Mouse (Mus musculus): Measurements from ENCODE around the gene Smcr8.
A peak's percentile ranks its signal among the peaks of the same experiment; 100 is the strongest.
"Not testable (repeated sequence)": the region's sequence is repeated elsewhere in the genome, so short reads cannot be mapped to it uniquely, and the experiment has no call there.

Smcr8 gene

DNA sequence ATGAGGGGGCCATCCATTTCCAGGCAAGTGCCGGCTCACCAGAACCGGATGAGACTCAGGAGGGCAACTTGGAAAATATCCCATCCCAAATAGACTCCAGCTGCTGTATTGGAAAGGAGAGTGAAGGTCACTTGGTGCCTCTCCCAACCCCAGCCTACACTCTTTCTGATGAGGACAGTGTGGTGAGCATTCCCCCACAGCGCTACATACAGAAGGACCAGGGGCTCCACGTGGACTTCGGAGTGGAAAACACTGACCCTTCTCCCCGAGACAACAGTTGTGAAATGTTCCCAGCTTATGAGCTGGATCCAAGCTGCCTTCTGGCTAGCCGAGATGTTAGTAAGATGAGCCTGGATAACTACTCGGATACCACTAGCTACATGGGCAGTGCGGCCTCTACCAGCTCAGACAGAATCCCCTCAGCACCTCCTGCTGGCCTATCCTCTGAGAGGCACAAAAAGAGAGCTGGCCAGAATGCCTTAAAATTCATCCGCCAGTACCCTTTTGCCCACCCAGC, 2.4 kb downstream of the Smcr8 start:
- DNase-seq (ENCODE audit: extremely low read depth, low read depth, low spot score): no peak

- DNase-seq (ENCODE audit: extremely low read depth, low read depth, low spot score): no peak
Observed at GRCm38 (mm10) chr11:60784179-60784922, 7.0 kb downstream of the Smcr8 start.

GRCm38 (mm10) chr11:60787595-60787994, 10.3 kb downstream of the Smcr8 start:
- DNase-seq (ENCODE audit: extremely low read depth, low read depth, low spot score): no peak

GRCm38 (mm10) chr11:60790472-60790871, 13.1 kb downstream of the Smcr8 start:
- DNase-seq (ENCODE audit: extremely low read depth, low read depth, low spot score): no peak

GRCm38 (mm10) chr11:60796342-60796741, 19.0 kb downstream of the Smcr8 start:
- no peak for DNase-seq (ENCODE audit: extremely low read depth, low read depth, low spot score)

DNA sequence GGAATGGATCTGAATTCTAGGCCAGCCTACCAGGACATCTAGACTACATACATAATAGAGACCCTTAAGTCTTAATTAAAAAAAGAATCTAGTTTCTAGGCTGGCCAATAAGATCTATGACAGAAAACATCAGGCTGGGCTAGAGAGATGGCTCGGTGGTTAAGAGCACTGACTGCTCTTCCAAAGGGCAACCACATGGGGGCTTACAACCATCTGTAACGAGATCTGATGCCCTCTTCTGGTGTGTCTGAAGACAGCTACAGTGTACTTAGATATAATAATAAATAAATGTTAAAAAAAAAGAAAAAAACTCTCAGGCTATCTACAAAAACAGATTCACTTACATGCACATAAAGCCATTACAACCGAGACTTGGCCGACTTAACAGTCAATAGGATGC, 22.7 kb downstream of the Smcr8 start:
- no peak for DNase-seq (ENCODE audit: extremely low read depth, low read depth, low spot score)

DNA sequence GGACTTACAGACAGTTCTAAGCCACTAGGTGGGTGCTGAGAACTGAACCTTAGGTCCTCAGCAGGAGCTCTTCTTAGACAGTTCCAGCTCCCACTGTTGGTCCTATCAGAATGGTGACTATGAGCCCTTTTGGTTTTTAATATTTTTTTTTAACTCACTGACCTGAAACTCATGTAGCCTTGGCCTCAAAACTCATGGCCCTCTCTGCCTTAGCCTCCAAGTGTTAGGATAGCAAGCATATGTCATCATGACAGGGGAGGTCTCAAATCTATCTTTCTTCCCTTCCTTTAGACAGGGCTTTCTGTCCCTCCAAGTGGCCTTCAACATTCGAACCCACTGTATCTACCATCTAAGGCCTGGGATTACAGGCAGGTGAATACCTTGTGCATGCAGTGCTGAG, 23.6 kb downstream of the Smcr8 start:
- no peak for DNase-seq (ENCODE audit: extremely low read depth, low read depth, low spot score)

- DNase-seq (ENCODE audit: extremely low read depth, low read depth, low spot score): no peak
Observed at GRCm38 (mm10) chr11:60808286-60809070, 31.2 kb downstream of the Smcr8 start.

GRCm38 (mm10) chr11:60809546-60809945, 32.2 kb downstream of the Smcr8 start:
- no peak for DNase-seq (ENCODE audit: extremely low read depth, low read depth, low spot score)

- peak; percentile 63 for DNase-seq (ENCODE audit: extremely low read depth, low read depth, low spot score)
Observed at GRCm38 (mm10) chr11:60810046-60810965, 33.0 kb downstream of the Smcr8 start.

DNA sequence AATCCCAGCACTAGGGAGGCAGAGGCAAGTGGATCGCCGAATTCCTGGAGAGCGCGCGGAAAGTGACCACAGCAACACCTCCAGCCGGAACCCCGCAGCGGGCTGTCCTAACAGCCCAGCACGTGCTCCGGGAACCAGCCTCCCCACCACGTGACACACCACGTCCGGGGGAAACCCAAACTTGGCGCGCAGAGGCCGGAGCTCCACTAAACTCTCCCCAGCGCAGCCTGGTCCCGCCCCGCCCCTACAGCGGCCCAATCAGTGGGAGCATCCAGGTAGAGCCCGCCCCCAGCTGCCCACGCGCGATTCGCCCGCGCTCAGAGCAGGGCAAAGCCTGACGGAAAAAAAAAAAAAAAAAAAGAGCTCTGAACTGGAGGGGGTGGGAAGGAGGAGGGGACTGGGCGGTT, 33.7 kb downstream of the Smcr8 start:
- DNase-seq (ENCODE audit: extremely low read depth, low read depth, low spot score): peak; percentile 58

GRCm38 (mm10) chr11:60811618-60812017, 34.3 kb downstream of the Smcr8 start, which contains the start of gene Shmt1:
Gene Shmt1 (minus strand): TSS chr11:60811718.
- not testable (repeated sequence) for DNase-seq (ENCODE audit: extremely low read depth, low read depth, low spot score)

DNA sequence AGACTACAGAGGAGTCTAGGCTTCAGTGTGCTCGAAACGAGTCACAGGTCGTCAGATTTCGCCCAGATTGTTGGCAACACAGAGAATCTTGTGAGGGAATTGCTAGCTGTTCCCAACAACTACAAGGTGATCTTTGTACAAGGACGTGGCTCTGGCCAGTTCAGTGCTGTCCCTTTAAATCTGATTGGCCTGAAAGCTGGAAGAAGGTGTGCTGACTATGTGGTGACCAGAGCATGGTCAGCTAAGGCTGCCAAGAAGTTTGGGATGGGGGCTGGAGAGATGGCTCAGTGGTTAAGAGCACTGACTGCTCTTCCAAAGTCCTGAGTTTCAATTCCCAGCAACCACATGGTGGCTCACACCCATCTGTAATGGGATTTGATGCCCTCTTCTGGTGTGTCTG, 39.1 kb downstream of the Smcr8 start:
- no peak for DNase-seq (ENCODE audit: extremely low read depth, low read depth, low spot score)

DNA sequence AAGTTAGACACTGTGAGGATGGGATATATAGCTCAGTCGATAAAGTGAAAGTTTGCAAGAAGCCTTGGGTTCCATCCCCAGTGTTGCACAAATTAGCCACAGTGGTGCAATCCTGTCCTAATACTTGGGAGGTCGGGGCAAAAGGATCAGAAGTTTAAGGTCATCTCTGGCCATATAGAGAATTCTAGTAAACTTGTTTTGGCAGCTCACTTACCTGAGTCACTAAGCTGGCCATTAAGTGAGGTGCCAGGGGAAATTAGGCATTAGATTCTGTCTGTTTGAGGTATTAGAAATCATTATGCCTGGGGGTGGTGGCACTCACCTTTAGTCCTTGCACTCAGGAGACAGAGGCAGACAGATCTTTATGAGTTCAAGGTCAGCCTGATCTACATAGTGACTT, 46.4 kb downstream of the Smcr8 start:
- no peak for DNase-seq (ENCODE audit: extremely low read depth, low read depth, low spot score)

- no peak for DNase-seq (ENCODE audit: extremely low read depth, low read depth, low spot score)
Observed at GRCm38 (mm10) chr11:60825191-60825590, 47.9 kb downstream of the Smcr8 start.

- no peak for DNase-seq (ENCODE audit: extremely low read depth, low read depth, low spot score)
Observed at GRCm38 (mm10) chr11:60826700-60827099, 49.4 kb downstream of the Smcr8 start.

DNA sequence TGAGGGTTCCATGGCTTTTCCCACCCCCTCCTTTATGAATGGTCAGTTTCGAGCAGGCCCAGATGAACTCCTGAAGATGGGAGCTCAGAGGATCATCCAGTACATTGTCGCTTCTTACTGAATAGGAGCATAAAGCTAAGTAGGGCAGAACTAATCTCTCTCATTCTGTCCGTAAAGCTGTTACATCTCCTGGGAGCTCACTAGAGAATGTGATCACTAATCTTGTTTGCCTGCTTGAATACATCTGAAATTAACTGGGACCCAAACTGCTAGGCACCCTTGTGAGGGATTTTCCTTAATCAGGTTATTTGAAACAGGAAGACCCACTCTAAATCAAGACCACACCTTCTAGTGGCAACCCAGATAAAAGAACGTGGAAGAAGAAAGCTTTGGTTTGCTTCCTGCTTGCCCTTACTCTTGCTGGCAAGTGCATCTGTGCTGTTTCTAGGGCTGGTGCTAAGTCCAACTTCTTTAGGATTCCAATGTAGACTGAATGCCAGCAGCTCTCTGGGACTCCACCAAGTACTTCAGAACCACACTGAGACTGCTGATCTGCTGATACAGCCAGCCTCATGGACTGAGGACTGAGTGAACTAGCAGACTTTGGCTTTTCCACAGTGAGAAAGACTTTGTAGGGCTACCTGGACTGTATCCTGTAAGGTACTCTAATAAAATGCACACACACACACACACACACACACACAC, 50.1 kb downstream of the Smcr8 start:
- DNase-seq (ENCODE audit: extremely low read depth, low read depth, low spot score): no peak

DNA sequence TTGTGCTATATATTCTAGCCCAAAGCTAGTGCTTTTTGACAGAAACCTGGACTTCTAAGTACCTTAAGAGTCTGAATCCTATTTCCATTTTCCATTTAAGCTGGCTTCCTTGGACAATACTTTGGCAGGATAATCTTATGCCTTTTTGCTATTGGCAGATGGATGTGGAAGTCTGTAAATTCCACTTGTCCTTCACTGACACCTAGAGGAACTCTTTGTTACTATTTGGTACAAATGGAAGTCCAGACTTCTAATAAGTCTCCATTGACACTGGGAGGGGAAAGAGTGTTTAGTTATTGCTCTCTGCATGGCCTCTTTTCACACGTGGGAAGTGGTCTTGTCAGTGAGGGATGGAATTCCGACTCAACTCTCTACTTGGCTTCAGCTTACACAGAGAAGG, 51.6 kb downstream of the Smcr8 start:
- DNase-seq (ENCODE audit: extremely low read depth, low read depth, low spot score): no peak

- DNase-seq (ENCODE audit: extremely low read depth, low read depth, low spot score): peak; percentile 91
Observed at GRCm38 (mm10) chr11:60830433-60831052, 53.2 kb downstream of the Smcr8 start, which contains the start of gene Dhrs7b. Gene Dhrs7b (plus strand): TSS chr11:60830631.

GRCm38 (mm10) chr11:60836897-60837296, 59.6 kb downstream of the Smcr8 start:
- DNase-seq (ENCODE audit: extremely low read depth, low read depth, low spot score): no peak

Data from fat pad, adult 2 months (tissue).